Mouse (Mus musculus) liver, embryonic 14.5 days (tissue): ENCODE measurements around the gene Gm17018.

Experiments
- CTCF ChIP-seq: IDR thresholded peaks from 2 replicates; pipeline ENCODE4 v1.5.1; 2016; ENCODE audit warnings: antibody characterized with exemption, low read depth, control low read depth
- EP300 ChIP-seq: IDR thresholded peaks from 2 replicates; pipeline ENCODE4 v1.6.1; 2016; ENCODE audit warnings: antibody characterized with exemption, low read depth

- TF ChIP-seq CTCF (no peak), EP300 (no peak)
These were observed 54.5 kb downstream of the Gm17018 start for GRCm38 (mm10) chr19:45614928-45615327.
